Mouse (Mus musculus) hindbrain, embryonic 16.5 days (tissue): Measurements from ENCODE around the gene Nup214. TPM values are rescaled to one million over a fixed set of nuclear protein-coding genes. Genes with fewer than 3 reads are reported as not detected.

Source experiments
- ATAC-seq: fragments of 200-750 bp; cut with Nextera tagmentation; 2 replicates; pipeline ENCODE4 v1.8.0; 2017; ENCODE audit warnings: moderate TSS enrichment, moderate library complexity
- H3K27ac ChIP-seq: fragments of 300-500 bp; sonication (generic); 2 replicates; pipeline ENCODE4 v1.5.1; 2014; ENCODE audit warnings: low read depth, mild to moderate bottlenecking, control low read depth, low read length, moderate library complexity
- H3K27me3 ChIP-seq: fragments of 300-500 bp; sonication (generic); replicated peaks from 2 replicates; pipeline ENCODE4 v1.6.1; 2014; ENCODE audit warnings: low read length; ENCODE audit not compliant: control insufficient read depth, insufficient read depth
- H3K36me3 ChIP-seq: fragments of 300-500 bp; sonication (generic); 2 replicates; pipeline ENCODE4 v1.6.1; 2014; ENCODE audit warnings: mild to moderate bottlenecking, low read length, moderate library complexity, mixed read lengths; ENCODE audit not compliant: control insufficient read depth, insufficient read depth
- H3K4me1 ChIP-seq: fragments of 300-500 bp; sonication (generic); 2 replicates; pipeline ENCODE4 v1.6.1; 2014; ENCODE audit warnings: low read depth, low read length; ENCODE audit not compliant: control insufficient read depth, insufficient read depth
- H3K4me2 ChIP-seq: fragments of 300-500 bp; sonication (generic); 2 replicates; pipeline ENCODE4 v1.6.1; 2014; ENCODE audit warnings: mild to moderate bottlenecking, low read length, control low read depth, moderate library complexity
- H3K4me3 ChIP-seq: fragments of 300-500 bp; sonication (generic); 2 replicates; pipeline ENCODE4 v1.5.1; 2014; ENCODE audit warnings: mild to moderate bottlenecking, low read length, control low read depth, moderate library complexity
- H3K9ac ChIP-seq: fragments of 300-500 bp; sonication (generic); 2 replicates; pipeline ENCODE4 v1.6.1; 2014; ENCODE audit warnings: low read depth, mild to moderate bottlenecking, control low read depth, low read length, moderate library complexity
- H3K9me3 ChIP-seq: fragments of 300-500 bp; sonication (generic); 2 replicates; pipeline ENCODE4 v1.6.1; 2014; ENCODE audit warnings: mild to moderate bottlenecking, low read length, moderate library complexity; ENCODE audit not compliant: control insufficient read depth
- WGBS: fragments of 180-500 bp; shearing (Covaris S2); extraction: QIAGEN DNeasy Blood & Tissue Kit; methylation state at CpG from one replicate; pipeline ENCODE4 v1.1.7; 2014; 5-methylcytosine and 5-hydroxymethylcytosine counted together
- polyA plus RNA-seq: library from polyadenylated mRNA; unstranded; fragments of >200 nt; fragmentation: Nextera tagmentation; extraction: Ambion mirVana; gene quantifications from 2 replicates; pipeline ENCODE4 v1.2.1, GENCODE M21; 2015

Gene Nup214
- polyA plus RNA-seq, 1 experiment from 2014 or later: 54.7 TPM

DNA sequence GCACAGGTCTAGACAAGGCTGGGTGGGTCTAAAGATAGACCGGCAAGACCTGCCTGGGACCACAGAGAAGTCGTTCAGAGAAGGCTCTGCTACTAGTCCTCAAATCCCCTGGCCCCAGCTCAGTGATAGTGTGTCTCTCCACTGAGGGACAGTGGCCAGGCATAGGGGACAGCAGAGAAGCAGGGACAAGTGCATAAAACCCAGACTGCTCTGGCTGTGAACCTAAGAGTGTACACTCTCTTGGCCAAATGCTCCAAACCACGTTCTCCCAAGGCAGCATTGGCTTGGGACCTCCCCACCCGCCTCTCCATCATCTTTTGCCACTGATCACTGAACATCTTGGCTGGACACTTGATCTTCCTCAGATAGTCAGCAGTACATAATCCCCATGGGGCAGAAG lies 113.4 kb downstream of the Nup214 start:
- Histone ChIP-seq H3K27me3 (peaks cover 19% of the 10 kb centered on the region), H3K9ac (no peak overlapping the region), H3K4me2 (no peak overlapping the region), H3K9me3 (no peaks in the 10 kb centered on the region), H3K4me1 (peaks cover 25% of the 10 kb centered on the region), H3K36me3 (no peaks in the 10 kb centered on the region), H3K4me3 (no peak overlapping the region), H3K27ac (no peak overlapping the region)
- no peak for ATAC-seq
- WGBS: 64% methylated on average over 4 of the region's 4 CpGs

DNA sequence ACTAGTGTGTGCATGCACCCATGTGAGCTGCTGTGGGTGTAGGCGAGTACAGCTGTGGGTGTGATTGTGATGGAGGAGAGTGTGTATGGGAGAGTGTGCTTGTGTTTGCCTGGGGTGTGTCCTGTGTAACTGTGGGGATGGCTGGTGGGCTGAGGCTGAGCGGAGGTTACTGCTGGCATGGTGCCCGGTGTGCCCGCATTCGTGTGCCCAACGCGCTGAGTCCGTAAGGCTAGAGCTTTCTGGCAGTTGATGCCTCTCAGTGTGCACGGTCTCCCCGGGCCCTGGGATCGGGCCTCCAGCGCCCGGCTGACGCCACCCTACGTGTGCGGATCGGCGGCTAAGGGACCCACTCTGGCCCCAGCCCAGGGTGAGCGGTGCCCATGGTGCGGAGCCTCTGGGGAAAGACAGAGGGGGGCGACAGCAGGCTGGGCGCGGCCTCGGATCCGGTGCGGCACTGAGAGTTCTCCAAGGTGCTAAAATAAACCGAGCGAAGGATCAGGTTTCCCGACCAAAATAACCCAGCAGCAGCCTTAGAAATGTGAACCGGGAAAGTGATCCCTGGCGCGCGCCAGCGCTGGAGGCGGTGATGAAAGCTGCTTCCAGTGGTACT lies 114.2 kb downstream of the Nup214 start:
- peak overlapping the region; percentile 31 for H3K4me3 ChIP-seq
- peak overlapping the region; percentile 58 for H3K9ac ChIP-seq
- H3K27ac ChIP-seq: no peak overlapping the region
- H3K4me1 ChIP-seq: peaks cover 16% of the 10 kb centered on the region
- no peaks in the 10 kb centered on the region for H3K9me3 ChIP-seq
- no peaks in the 10 kb centered on the region for H3K36me3 ChIP-seq
- WGBS: 8% methylated on average over 29 of the region's 35 CpGs
- ATAC-seq: no peak
- peaks cover 11% of the 10 kb centered on the region for H3K27me3 ChIP-seq
- H3K4me2 ChIP-seq: peak overlapping the region; percentile 62

DNA sequence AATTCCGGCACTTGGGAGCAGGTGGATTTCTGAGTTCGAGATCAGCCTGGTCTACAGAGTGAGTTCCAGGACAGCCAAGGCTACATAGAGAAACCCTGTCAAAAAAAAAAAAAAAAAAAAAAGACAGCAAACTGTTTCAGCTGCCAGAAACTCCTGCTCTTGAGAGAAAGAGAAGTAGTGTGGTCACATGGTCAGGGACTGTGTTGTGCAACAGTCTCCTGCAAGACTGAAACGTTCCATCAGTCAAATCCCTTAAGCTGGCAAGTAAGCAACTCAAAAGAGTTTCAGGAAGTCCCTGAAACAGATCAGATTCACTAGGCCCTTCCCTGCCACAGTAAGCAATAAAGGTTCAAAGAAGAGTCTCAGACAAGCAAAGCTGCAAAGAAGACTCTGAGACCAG lies 115.4 kb downstream of the Nup214 start:
- Histone ChIP-seq H3K4me2 (no peak overlapping the region), H3K9ac (no peak overlapping the region), H3K27me3 (peaks cover 9% of the 10 kb centered on the region), H3K4me1 (peaks cover 9% of the 10 kb centered on the region), H3K9me3 (no peaks in the 10 kb centered on the region), H3K36me3 (no peaks in the 10 kb centered on the region), H3K27ac (no peak overlapping the region), H3K4me3 (no peak overlapping the region)
- no peak for ATAC-seq
- WGBS: 79% methylated on average over 3 of the region's 3 CpGs

DNA sequence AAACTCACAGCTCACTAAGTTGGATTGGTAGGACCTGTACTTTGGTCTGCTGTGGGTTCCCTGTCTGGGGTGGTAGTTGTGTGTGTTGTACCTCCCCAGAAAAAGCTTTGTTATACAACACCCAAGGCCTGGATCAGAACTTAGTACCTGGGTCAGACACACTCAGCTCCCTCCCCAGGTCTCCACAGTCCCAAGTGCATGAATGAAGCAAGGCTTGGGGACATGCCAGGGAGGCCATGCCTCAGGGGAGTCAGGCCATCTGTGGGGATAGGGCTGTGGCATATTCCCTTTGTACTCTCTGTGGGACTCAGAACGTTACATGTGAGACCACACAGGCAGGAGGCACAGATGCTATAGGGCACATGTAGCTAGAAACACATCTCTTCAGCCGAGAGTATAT lies 115.9 kb downstream of the Nup214 start:
- Histone ChIP-seq H3K9ac (no peak overlapping the region), H3K4me2 (no peak overlapping the region), H3K36me3 (no peaks in the 10 kb centered on the region), H3K27ac (no peak overlapping the region), H3K27me3 (peaks cover 8% of the 10 kb centered on the region), H3K4me3 (no peak overlapping the region), H3K4me1 (peaks cover 9% of the 10 kb centered on the region), H3K9me3 (no peaks in the 10 kb centered on the region)
- ATAC-seq: no peak
- WGBS: 50% methylated on average over 2 of the region's 2 CpGs

DNA sequence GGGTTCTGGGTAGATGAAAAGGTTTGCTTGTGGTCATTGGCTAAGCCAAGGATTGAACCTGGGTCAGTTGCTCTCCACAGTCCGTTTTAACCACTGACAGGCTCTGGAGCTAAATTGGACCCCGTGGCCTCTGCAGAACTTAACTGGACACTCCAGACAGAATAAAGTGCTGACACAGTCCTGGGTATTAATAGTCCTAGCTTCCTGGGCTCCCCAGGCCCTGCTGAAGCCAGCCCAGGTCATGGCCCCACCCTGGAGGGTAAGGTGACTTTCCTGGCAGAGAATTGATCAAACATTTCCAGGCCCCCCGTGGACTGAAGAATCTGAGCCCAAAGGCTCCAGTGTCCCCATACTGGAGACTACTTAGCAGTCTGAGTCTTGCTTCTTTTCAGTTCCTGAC lies 117.7 kb downstream of the Nup214 start:
- Histone ChIP-seq H3K4me3 (no peak overlapping the region), H3K9ac (no peak overlapping the region), H3K4me2 (no peak overlapping the region), H3K36me3 (no peaks in the 10 kb centered on the region), H3K9me3 (no peaks in the 10 kb centered on the region), H3K27me3 (peaks cover 2% of the 10 kb centered on the region; the same call in 1 of the 2 replicates), H3K27ac (no peak overlapping the region), H3K4me1 (peaks cover 20% of the 10 kb centered on the region)
- 75% methylated on average over 3 of the region's 3 CpGs for WGBS
- no peak for ATAC-seq

DNA sequence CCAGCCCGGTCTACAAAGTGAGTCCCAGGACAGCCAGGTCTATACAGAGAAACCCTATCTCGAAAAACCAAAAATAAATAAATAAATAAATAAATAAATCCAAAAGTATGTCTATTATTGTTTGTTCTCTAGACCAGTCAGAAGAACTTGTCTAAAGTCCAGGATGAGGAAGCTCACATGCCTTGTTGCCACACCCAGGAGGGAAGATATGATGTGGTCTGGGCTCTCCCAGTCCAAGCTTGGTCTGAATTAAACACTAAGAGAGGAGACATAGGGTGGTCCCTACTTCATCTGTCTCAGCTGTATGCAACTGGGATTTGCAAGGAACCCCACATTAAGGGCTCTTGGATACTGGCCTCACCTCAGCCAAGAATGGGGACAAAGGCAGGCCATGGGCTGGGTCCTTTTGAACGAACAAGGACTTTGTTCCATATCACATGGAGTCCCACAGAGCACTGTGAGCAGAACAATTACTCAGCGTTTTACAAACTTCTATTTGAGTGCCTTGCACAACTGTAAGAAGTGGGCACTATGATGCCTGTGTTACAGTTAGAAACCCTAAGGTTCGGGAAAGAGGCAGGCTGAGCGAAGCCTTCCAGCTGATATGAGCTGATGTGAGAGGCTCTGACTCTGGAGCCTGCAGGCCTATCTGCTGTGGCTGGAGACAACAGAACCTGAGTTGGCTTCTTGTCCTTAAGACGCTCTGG lies 119.9 kb downstream of the Nup214 start:
- Histone ChIP-seq H3K4me3 (no peak overlapping the region), H3K4me1 (peaks cover 17% of the 10 kb centered on the region), H3K27me3 (no peaks in the 10 kb centered on the region; the same call in 1 of the 2 replicates), H3K36me3 (no peaks in the 10 kb centered on the region), H3K4me2 (no peak overlapping the region), H3K27ac (no peak overlapping the region), H3K9ac (no peak overlapping the region), H3K9me3 (no peaks in the 10 kb centered on the region)
- WGBS: 81% methylated on average over 7 of the region's 7 CpGs
- no peak for ATAC-seq

DNA sequence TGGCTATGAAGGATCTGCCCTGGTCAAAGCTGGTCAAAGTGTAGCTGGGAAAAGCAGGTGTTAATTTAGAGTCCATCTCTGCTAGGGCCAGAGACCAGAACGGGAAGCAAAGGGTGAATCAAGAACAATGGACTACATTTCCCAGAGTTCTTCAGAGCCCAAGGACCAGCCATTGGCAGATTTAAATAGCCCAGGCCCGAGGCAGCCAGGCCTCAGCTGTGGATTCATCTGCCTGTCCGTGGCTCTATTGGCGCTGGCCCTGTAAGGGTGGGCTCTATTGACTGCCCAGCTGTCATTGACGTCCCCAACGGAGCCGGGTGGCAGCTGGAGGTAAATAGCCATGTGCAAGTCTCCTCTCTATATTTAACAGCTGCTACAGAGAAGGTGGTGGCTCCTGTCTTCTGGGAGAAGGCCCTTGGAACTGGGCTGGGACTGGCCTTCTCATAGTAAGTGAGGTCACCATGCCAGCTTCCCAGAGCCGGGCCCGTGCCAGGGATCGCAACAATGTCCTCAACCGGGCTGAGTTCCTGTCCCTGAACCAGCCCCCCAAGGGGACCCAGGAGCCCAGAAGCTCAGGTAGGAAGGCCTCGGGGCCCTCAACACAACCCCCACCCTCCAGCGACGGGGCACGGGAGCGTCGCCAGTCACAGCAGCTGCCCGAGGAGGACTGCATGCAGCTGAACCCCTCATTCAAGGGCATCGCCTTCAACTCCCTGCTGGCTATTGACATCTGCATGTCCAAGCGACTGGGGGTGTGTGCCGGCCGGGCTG lies 121.3 kb downstream of the Nup214 start, which contains the start of gene Plpp7:
TSS of gene Plpp7 (plus strand) at position 178 of the 771 bp plus-strand sequence.
- Histone ChIP-seq H3K4me1 (peaks cover 17% of the 10 kb centered on the region), H3K4me3 (peak within 1 kb of the TSS; percentile 68), H3K4me2 (peak within 1 kb of the TSS; percentile 87), H3K27me3 (no peaks in the 10 kb centered on the region), H3K36me3 (peaks cover 6% of the 10 kb centered on the region; the same call in 1 of the 2 replicates), H3K27ac (peak within 1 kb of the TSS; percentile 77), H3K9ac (peak within 1 kb of the TSS; percentile 86), H3K9me3 (no peaks in the 10 kb centered on the region)
- peak; percentile 97 for ATAC-seq
- WGBS: 29% methylated on average over 22 of the region's 22 CpGs

DNA sequence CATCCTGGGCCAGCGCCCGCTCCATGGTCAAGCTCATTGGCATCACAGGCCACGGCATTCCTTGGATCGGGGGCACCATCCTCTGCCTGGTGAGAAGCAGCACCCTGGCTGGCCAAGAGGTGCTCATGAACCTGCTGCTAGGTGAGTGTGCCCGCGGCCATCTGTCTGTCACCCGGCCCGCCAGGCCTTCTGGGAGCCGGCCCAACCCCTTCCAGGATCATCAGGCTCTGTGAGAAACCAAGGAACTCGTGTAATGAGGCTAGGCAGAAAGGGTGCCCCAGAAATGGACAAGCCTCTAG lies 121.8 kb downstream of the Nup214 start:
- Histone ChIP-seq H3K4me3 (peak overlapping the region; percentile 68), H3K4me2 (peak overlapping the region; percentile 87), H3K9ac (peak overlapping the region; percentile 86), H3K27ac (peak overlapping the region; percentile 77), H3K4me1 (peaks cover 17% of the 10 kb centered on the region), H3K9me3 (no peaks in the 10 kb centered on the region), H3K36me3 (peaks cover 8% of the 10 kb centered on the region; the same call in 1 of the 2 replicates), H3K27me3 (no peaks in the 10 kb centered on the region)
- ATAC-seq: peak; percentile 18
- 69% methylated on average over 10 of the region's 10 CpGs for WGBS

DNA sequence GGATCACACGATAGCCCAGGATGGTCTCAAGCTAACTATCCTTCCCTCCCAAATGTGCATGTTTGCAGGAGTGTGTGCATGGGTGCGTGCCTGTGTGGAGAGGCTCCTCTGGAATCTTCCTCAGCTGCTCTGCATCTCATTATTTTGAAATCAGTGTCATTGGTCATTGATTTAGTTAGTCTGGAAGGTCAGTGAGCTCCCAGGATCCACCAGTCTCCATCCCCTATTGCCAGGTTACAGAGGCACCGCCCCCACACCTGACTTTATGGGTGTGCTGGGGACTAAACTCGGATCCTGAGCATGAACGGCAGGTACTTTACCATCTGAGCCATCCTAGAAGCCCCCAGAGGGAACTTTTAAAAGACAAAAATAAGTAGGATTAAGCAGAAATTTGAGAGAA lies 128.7 kb downstream of the Nup214 start:
- no peak overlapping the region for H3K27ac ChIP-seq
- peaks cover 8% of the 10 kb centered on the region; the same call in 1 of the 2 replicates for H3K36me3 ChIP-seq
- ATAC-seq: no peak
- H3K9me3 ChIP-seq: no peaks in the 10 kb centered on the region
- H3K4me2 ChIP-seq: no peak overlapping the region
- 57% methylated on average over 5 of the region's 5 CpGs for WGBS
- no peak overlapping the region for H3K9ac ChIP-seq
- H3K4me1 ChIP-seq: 0 out of 2 replicates have a peak, but pooled peaks cover 2% of the 10 kb centered on the region
- no peak overlapping the region for H3K4me3 ChIP-seq
- H3K27me3 ChIP-seq: no peaks in the 10 kb centered on the region
